Mouse (Mus musculus) urinary bladder, postnatal 36 days (tissue): ENCODE results near the gene Zfp423.
A peak's percentile ranks its signal among the peaks of the same experiment; 100 is the strongest.

ENCODE experiments used
- DNase-seq, 2 experiments: peaks; one replicate each; pipeline ENCODE4 v3.0.0; 2022; ENCODE audit warnings: low spot score in 2 of 2, mixed read lengths in 1 of 2

Zfp423 gene

GRCm38 (mm10) chr8:87804327-87804900 is 155.0 kb downstream of the Zfp423 start:
- DNase-seq: peak; percentile 26 to 44

DNA sequence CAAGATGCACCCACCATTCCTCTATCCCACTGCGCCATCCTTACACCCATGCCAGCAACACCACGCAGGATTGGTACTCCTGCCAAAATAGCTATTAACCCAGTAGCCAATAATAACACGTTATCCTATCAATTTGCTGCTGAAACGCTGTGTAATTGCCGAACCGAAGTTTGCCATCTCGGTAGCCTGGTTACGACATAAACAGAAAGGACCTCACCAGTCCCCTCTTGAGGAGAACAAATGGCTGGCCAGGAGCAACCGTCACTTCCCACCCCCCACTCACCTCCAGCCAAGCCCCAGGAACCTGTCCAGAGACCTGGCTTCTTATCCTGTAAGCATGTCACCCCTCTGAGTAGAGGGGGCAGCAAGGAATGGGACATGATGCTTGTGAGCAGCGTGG is 156.0 kb downstream of the Zfp423 start:
- no peak for DNase-seq

DNA sequence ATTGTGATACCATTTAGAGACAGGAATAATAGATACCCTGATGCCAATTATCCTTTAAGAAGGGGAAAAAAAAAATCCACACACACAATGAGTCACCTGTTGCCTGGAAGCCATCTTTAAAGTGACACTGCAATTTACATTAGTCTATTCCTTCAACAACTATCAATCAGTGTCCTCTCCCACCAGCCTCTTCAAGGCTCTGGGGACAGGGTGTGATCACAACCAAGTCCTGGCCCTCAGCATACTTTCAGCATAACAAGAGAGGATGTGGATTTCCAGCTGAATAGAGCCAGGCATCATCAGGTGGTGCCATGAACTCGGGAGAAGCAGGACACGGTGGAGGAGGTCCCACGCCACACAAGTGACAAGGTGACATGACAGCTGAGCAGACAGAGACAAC is 156.8 kb downstream of the Zfp423 start:
- no peak for DNase-seq

DNA sequence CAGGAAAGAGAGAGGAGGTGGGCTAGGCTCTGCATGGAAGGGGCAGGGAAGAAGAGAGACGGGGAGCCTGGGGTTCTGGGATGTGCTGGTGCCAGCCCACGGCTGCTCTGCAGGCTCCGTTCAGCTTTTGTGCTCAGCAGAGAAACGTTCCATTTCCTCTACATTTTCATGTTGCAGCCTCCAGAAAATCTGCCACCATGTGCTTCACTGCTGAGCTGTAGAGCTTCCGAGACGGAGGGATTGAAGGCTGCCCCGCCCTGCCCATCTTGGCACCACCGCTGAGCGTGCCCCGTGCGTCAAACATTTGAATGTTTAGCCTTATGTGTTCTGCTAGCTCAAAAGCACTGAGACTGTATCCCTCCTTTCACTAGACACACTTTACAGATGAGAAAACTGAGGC is 159.3 kb downstream of the Zfp423 start:
- no peak for DNase-seq

DNA sequence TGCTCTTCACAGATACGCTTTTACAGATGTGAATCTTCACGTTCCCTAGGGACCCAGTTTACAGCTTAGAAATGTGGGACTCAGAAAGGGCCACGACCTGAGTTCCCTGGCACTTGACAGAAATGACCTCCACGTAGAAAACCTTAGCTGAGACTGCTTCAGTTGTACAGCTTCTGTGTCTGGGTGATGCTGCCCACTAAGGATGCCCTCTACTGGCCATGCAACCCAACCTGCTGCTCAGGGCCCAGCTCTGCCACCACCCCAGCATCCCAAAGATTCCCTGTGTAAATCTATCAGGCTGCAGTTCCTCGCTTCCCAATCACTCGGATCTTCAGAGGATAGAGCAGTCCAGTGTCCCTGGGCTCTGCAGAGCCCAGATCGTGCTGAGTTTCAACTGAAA is 163.2 kb downstream of the Zfp423 start:
- DNase-seq: no peak

DNA sequence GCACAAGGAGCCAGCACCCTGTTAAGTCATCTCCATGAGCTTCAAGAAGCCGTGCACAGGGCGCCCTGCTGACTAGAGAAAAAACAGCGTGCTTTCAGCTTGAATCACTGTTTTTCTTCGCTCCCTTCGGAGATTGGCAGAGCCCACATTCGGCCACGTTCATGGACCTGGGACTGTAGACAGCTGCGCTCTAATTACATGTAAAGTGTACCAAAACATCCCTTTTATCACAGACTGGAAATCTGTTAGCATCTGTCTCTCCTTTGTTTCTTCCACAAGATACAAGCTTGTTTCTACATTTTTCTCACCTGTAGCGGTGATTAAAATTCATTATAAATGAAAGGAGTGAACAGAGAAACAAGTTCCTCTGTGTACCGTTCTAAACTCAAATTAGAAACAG is 164.8 kb downstream of the Zfp423 start:
- DNase-seq: no peak

- DNase-seq: peak in 1 of 2 experiments; percentile 25
Observed at GRCm38 (mm10) chr8:87791103-87791502, 168.3 kb downstream of the Zfp423 start.

GRCm38 (mm10) chr8:87784641-87785439 is 174.6 kb downstream of the Zfp423 start:
- DNase-seq: no peak

DNA sequence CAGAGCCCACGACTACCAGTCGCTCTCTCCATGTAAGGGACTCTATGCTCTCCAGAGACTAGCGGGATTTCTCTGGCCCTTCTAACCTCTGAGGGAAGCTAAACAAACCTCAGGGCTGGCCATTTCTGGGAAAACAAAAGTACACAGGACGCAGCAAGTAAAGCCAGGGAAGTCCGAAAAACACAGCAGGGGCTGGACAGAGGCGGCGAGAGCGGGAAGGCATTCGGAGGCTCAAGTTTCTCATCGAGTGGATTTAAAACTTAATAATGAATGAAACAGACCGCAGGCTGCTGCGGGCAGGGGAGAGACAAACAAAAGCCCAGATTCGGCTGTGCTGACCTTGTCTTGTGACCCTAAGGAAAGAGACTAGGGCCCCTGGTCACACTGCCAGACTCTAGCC is 175.2 kb downstream of the Zfp423 start:
- no peak for DNase-seq

DNA sequence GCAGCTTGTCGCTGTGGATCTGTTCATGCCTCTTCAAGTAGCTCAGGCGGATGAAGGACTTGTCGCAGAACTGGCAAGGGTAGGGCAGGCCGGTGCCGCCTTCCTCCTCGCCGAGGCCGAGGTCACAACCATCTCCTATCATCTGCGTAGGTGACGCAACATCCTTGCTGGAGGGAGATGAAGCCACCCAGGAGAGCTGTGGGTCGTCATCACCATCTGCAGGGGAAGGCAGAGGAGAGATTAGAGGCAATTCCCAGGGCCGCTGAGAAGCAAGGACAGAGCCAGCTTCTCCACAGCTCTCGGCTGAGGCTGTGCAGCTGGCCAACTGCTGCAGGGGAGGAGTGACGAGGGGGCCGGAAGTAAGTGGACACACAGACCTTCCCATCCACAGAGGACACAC is 176.2 kb downstream of the Zfp423 start:
- no peak for DNase-seq

DNA sequence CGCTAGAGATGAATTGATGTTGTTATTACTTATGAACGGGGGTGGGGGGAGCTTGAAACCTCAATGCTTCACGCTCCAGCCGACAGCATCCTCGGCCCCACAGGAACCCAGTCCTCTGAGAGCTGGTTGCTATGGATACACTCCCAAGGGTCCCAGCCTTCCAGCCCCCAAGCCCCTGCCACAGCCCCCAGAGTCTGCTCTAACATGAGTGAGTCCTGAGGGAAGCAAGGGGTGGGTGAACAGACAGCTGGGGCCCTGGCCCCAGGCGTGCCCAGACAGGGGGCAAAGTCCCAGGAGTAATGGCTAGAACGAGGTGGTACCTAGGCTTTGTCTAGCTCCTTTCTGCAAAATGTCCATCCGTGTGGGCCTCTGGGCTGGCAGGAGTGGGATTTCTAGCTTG is 181.8 kb downstream of the Zfp423 start:
- no peak for DNase-seq

DNA sequence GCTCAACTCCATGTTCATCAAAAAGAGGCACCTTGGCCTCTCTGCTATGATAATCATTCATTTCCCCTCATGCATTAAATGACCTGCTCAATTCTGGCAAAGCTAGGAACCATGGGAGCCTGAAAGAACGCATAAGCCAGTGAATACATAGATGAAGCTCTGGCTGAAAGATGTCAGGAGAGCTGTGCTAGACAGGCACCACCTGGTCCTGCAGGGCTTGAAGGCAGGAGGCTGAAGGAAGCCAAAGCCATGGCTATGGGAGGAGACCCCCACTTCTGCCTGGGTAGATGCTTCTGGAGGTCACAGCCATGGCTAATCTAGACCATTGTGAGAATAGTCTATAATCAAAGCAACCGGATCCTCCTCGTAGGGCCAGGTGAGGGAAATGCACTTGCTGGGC is 183.5 kb downstream of the Zfp423 start:
- DNase-seq: no peak

DNA sequence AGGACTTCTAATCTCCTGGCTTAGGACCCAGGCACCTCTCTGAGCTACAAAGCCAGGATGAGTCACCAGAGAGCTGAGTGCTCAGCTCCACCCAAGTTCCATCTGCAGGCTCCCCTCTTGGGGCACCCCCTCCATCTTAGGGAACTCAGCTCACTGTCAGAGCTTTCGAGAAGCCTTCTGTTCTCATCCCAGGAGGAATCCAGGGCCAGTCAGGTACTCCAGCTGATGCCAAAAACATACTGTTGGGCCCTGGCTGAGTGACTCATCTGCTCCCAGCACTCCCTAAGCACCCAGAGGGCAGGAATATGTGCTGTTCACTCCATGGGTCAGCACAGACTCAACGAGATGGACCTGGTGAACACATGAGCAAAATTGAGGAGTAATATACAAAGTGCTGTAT is 184.4 kb downstream of the Zfp423 start:
- DNase-seq: no peak

GRCm38 (mm10) chr8:87772894-87773502 is 186.4 kb downstream of the Zfp423 start:
- no peak for DNase-seq

DNA sequence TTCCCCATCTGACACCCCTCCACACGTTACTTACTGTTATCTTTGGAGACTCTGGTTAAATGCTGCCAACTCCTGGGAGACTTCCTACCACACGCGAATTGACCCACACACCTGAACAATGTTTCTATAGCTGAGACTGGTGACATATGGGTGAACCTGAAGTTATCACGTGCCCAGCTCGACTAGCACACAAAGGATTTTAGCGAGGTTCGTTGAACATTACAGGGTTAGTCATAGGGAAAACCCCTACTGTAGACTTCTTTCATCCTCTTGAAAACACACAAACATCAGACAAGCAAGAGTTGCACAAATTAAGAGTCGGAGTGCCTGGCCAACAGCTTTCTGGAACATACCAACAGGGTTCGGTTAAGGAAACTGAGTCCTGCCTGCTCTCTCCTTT is 191.5 kb downstream of the Zfp423 start:
- no peak for DNase-seq

- DNase-seq: no peak
Observed at GRCm38 (mm10) chr8:87765276-87765675, 194.1 kb downstream of the Zfp423 start.

- no peak for DNase-seq
Observed at GRCm38 (mm10) chr8:87758750-87759149, 200.6 kb downstream of the Zfp423 start.

- DNase-seq: no peak
Observed at GRCm38 (mm10) chr8:87754853-87755252, 204.5 kb downstream of the Zfp423 start.

DNA sequence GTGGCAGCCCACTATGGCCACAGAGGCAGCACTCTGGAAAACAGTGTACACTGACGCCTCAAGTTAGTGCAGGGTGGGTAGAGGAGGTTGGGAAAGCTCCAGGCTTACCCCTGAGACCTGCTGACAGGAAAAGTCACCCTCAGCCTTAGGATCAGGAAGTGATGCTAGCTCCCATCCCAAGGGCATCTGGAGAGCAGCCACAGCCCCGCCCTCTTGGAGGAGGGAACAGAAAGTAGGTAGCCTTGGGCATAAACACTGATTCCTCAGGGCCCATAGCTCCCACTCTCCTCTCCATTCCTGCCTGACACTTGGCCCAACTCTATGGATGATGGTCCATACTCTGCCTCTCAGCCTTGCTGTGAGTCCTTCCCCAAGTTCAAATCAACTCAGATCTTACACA is 205.8 kb downstream of the Zfp423 start:
- no peak for DNase-seq

DNA sequence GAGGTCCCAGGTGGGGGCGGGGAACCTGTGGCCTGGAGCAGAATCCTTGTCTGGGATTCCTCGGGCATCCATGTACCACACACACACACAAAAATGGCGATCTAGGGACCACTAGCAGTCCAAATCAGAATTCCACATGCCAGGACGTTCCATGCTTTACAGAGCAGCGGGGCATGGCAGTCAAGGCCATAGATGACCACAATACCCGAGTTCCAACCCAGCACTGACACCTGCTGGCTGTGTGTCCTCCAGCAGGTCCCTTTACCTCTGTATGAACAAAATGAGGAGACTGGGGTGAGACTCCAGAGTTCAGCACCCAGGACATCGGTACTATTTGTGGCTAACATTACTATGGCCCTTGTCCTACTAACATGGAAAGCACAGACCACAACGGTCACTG is 206.2 kb downstream of the Zfp423 start:
- DNase-seq: no peak

GRCm38 (mm10) chr8:87752710-87753109 is 206.7 kb downstream of the Zfp423 start:
- DNase-seq: no peak

DNA sequence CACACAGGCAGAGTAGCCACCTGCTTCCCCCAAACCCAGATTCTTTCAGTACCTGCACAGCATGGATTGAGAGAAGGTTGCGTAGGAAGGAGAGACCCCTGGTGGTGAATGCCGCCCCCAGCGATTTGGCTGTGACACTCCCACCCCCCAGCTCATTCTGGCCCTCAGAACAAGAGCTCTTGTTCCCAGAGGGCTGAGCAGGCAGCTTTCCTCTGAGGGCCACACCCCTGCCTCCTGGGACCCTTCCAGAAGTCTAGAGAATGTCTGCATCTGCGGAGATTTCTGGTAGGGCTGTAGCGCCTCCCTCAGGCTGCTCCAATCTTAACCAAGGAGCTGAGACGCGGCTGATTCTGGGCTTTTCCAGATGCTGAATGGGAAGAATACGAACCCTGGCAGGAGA is 211.8 kb downstream of the Zfp423 start:
- peak; percentile 37 to 47 for DNase-seq

DNA sequence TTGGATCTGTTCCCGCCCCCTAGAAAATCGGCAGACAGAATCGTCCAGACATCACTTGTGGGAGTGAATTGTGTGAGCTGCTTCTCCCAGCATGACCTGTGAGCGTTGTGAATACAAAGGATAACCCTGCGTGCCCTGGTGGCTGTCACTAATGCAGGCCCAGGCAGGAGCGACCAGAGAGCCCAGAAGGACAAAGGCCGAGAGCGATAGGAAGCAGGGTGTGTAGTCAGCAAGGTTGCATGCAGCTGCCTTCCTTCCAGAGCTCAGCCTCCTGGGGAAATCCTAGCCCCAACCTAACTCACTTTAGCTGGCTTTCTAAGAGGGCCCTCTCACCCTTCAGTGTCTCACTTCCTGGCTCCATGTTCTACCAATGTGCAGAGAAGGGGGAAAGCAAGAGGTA is 212.3 kb downstream of the Zfp423 start:
- DNase-seq: peak; percentile 8 to 30
